Mouse (Mus musculus): ENCODE measurements around the gene D430041D05Rik. TPM values are rescaled to one million over a fixed set of nuclear protein-coding genes. Genes with fewer than 3 reads are reported as not detected.

Gene D430041D05Rik
- total RNA-seq, 2 experiments from 2014 or later: 94.4 to 99.5 TPM

GRCm38 (mm10) chr2:104412496-104412895 is 1.7 kb upstream of the D430041D05Rik start:
- DNase-seq (ENCODE audit: extremely low spot score in 1 of 2, low spot score in 2 of 2): no peak
- intact Hi-C loops (cut with DNase I): no loop called here

- DNase-seq (ENCODE audit: extremely low spot score in 1 of 2, low spot score in 2 of 2): no peak
- intact Hi-C loops (cut with DNase I): no loop called here
Observed at GRCm38 (mm10) chr2:104411806-104412205, 993 bp upstream of the D430041D05Rik start.

DNA sequence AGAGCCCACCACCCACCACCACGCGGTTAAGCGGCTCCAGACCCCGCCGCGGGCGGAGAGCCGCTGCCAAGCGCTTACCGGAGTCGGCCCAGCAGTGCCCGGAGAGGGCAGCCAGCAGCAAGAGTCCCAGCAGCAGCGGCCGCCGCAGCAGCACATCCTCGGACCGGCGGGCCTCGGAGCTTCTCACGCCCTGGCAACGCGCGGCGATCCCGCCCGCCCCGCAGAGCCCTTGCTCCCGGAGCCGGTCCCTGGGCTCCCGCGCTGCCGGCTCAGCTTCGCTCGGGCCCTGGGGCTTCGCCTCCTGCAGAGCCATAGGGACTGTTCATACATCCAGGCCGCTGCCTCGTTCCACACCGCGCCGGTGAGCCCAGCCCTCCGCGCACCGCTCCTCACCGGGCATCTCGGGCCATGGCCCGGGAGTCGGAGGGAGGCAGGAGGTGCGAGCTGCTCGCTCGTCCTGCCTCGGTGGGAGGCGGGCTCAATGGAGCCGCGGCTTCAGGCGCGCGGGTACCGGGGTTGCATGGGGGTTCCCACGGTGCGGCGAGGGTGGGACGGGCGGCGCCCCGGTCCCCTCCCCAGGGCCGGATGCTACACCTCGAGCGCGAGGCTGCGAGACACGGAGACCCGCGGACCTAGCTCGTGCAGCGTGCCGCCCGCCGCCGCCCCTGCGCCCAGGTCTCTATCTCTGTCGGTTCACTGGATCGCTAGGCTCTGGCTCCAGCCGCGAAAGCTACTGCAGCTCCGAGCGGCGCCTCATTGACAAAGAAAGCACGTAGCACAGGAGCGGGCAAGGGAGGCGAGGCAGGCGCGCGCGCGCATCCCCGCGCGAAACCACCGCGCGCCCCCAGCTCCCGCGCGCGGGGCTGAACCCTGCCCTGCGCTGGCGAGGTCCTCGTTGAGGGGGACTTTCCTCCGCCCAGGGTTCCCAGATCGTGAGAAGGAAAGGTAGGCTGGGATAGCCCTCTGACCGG is 677 bp downstream of the D430041D05Rik start:
- peak; percentile 51 to 66 for DNase-seq (ENCODE audit: extremely low spot score in 1 of 2, low spot score in 2 of 2)
- intact Hi-C loops (cut with DNase I): no loop called here

- intact Hi-C loops (cut with DNase I): no loop called here
- DNase-seq (ENCODE audit: extremely low spot score in 1 of 2, low spot score in 2 of 2): no peak
Observed at GRCm38 (mm10) chr2:104408351-104408750, 2.5 kb downstream of the D430041D05Rik start.

GRCm38 (mm10) chr2:104407913-104408312 is 2.9 kb downstream of the D430041D05Rik start:
- intact Hi-C loops (cut with DNase I): no loop called here

GRCm38 (mm10) chr2:104404036-104404435 is 6.8 kb downstream of the D430041D05Rik start:
- no peak for DNase-seq (ENCODE audit: extremely low spot score in 1 of 2, low spot score in 2 of 2)
- intact Hi-C loops (cut with DNase I): no loop called here

More at GRCm38 (mm10) chr2:104407913-104408312, 2.9 kb downstream of the D430041D05Rik start:
- no peak for DNase-seq (ENCODE audit: extremely low spot score in 1 of 2, low spot score in 2 of 2)

DNA sequence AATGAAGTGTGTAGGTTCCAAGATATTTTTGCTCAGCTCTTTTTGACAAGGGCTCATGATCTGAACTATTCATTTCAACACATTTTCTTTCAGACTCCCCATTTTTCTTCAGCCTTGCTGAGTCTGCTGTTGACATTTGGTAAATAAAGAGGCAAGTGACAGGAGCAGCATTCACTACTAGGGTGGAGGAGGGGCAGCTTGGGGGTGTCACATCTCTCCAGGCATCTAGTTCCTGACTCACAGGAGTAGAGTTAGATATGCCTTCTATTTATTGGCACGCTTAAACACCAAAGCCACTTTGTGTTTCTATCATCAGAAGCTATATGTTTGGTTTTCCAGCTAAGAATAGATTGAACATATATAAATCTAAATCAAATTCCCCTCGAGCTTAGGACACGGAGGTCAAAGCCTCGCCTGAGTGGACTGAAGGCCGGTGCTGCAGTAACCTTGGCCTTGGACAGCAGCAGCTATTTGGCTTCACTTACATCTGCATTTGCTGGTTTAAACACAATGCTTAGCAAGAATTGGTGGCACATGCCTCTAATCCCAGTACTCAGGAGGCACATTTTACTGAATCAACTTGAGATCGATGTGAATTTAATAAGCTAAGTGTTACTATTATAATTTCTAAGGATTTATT is 12.0 kb downstream of the D430041D05Rik start:
- DNase-seq (ENCODE audit: extremely low spot score in 1 of 2, low spot score in 2 of 2): no peak
- intact Hi-C loops (cut with DNase I): no loop called here

- intact Hi-C loops (cut with DNase I): no loop called here
- no peak for DNase-seq (ENCODE audit: extremely low spot score in 1 of 2, low spot score in 2 of 2)
Observed at GRCm38 (mm10) chr2:104395961-104396360, 14.9 kb downstream of the D430041D05Rik start.

DNA sequence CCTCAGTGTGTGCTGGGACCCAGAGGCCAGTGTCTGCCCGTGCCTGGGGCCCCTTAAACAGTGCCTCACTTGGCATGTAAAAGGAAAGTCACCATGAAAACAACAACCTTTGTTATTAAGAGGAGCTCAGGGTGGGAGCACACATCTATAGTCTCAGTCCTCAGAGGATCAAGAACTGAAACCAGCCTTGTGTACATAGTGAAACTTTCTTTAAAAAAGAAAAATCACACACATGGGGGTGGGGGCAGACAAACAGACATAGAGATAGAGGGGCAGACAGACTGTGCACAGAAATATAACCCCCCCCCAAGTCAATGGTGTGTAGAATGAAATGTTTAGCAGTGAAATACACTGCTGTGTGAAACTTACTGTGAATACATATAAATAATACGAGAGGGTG is 16.0 kb downstream of the D430041D05Rik start:
- intact Hi-C loops (cut with DNase I): no loop called here

DNA sequence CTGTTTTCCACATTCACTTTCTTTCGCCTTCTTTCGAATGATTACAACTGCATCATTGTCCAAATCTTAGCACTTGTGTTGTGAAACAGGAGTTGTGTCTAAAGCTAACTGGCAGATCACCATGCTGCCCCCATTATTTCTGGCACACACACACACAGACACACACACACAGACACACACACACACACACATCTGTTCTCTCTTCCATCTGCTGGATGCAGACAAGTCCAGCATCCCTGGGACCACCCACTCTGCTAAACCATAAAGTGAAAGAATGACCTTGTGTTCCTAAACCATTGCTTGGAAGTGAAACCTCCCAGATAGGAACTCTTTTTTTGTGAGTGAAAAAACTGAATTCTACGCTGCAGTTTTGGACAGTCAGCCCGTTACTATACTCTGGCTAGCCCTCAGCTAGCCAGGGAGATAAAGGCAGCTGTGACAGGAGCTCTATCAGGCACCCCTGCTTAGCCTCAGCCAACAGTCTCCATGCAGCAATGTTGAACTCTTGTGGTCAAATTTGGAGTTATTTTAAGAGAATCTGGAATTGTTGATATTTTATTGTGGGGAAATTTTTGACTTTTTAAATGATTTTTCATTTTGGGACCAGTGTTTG is 18.0 kb downstream of the D430041D05Rik start:
- intact Hi-C loops (cut with DNase I): no loop called here
- DNase-seq (ENCODE audit: extremely low spot score in 1 of 2, low spot score in 2 of 2): no peak

More for the DNA sequence above, 16.0 kb downstream of the D430041D05Rik start:
- DNase-seq (ENCODE audit: extremely low spot score in 1 of 2, low spot score in 2 of 2): no peak

DNA sequence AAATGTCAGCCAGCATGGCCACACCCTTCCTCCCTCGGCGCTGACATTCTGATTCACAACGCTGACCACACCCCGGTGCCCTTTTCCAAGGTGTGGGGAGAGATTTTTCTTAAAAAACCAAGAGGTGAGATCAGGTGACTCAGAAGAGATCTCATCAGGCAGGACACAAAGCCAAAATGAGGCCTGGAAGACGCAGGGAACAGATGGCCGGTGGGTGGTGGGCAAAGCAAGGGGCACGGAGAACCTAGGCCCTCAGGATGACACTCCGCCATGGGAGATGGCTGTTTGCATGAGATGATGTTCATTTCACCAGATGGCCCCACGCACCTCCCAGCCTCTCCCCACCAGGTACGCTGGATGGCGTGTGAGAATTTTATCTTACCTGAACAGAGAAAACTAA is 21.6 kb downstream of the D430041D05Rik start:
- intact Hi-C loops (cut with DNase I): no loop called here

DNA sequence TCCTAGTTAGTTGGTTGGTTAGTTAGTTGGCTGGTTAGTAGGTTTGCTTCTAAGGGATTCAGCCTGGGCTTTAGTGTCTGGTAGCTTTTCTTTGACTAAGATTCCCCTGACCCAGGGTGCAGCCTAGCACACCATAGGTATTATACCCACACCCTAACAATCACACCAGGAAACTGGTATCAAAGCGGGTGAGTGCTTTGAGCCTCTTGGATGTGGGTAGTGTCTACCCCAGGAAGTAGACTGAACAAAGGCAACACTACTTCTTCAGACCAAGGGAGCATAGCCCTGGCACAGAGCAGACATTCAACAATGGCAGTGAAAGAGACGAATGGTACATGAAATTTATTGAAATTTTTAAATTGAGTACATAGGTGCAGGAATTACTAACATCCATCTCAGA is 24.9 kb downstream of the D430041D05Rik start:
- intact Hi-C loops (cut with DNase I): no loop called here
- DNase-seq (ENCODE audit: extremely low spot score in 1 of 2, low spot score in 2 of 2): no peak

More for the DNA sequence above, 21.6 kb downstream of the D430041D05Rik start:
- DNase-seq (ENCODE audit: extremely low spot score in 1 of 2, low spot score in 2 of 2): no peak

DNA sequence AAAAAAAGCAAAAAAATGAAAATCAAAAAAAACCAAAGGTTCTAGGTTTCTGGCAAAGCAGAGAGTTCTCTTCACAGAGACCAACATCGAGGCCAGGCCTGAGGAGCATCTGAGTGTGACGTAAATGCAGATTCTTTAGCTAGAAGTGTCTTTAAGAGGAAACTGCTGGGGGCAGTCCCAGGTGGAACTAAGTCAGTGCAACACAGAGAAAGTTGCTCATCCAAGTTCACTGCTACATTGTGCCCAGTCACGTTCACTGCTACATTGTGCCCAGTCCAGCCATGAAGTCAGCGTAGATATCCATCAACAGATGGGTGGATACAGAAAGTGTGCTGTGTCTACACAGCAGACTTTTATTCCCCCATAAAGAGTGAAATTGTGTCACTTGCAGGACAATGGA is 27.2 kb downstream of the D430041D05Rik start:
- intact Hi-C loops (cut with DNase I): no loop called here

DNA sequence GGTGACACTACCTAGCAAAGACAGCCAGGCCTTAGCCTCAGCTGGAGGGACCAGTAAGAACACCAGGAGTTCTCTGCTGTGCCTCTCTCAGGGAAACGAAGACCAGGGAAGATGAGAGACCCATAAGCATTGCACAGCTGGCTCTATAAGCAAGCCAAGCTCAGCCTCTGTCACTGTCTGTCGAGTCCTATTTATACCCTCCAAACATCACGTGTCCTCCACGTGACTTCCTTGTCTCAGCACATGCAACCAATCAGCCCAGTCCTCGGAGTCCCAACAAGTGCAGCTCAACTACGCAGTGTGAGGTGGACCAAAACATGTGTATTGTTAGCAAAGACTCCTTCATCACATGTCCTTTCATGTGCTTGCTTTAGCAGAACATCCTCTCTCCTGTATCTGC is 28.0 kb downstream of the D430041D05Rik start:
- intact Hi-C loops (cut with DNase I): no loop called here
- no peak for DNase-seq (ENCODE audit: extremely low spot score in 1 of 2, low spot score in 2 of 2)

More for the DNA sequence above, 27.2 kb downstream of the D430041D05Rik start:
- no peak for DNase-seq (ENCODE audit: extremely low spot score in 1 of 2, low spot score in 2 of 2)

DNA sequence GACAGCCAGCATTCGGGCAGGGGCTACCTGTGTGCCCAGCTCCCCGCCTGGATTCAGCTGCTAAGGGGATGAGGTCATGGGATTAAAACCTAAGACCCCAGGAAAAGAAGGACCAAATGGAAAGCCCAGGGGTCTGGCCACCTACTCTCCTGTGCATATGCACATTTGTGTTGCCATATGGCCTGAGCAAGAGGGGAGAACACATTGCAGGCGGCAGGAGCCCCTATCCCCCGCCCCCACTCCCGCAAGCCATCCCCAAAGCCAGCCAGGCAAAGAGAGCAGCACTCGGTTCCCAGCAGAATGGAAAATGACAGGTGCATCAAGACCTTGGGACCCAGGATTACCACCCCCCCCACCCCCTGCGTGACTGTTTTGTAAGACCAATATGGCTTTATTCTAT is 31.5 kb downstream of the D430041D05Rik start:
- no peak for DNase-seq (ENCODE audit: extremely low spot score in 1 of 2, low spot score in 2 of 2)
- intact Hi-C loops (cut with DNase I): no loop called here

- intact Hi-C loops (cut with DNase I): no loop called here
- DNase-seq (ENCODE audit: extremely low spot score in 1 of 2, low spot score in 2 of 2): no peak
Observed at GRCm38 (mm10) chr2:104378791-104379190, 32.0 kb downstream of the D430041D05Rik start.

DNA sequence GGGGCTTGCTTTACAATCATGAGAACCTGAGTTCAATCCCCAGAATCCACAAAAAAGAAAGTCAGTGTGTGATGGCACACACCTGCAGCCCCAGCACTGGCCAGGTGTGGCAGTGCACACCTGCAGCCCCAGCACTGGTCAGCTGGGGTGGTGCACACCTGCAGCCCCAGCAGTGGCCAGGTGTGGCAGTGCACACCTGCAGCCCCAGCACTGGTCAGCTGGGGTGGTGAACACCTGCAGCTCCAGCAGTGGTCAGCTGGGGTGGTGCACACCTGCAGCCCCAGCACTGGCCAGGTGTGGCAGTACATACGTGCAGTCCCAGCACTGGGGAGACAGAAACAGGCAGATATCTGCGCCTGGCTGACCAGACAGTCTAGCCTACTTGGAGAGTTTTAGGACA is 32.8 kb downstream of the D430041D05Rik start:
- intact Hi-C loops (cut with DNase I): no loop called here
- DNase-seq (ENCODE audit: extremely low spot score in 1 of 2, low spot score in 2 of 2): no peak

DNA sequence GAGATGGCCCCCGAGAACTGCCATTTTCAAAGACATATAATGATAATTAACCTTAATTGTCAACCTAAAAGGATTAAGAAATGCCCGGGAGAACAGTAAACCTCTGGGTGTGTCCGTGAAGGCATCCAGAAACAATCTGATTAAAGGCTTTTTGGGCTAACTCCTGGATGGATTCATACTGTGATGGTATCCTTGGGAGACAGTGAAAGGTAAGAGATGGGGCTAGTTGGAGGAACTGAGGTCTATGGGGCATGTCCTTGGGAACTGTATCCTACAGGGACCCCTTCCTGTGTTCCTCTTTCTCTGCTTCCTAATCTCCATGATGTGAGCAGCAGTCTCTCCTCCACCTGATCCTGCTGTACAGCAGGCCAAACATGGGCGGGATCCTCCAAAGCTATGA is 38.7 kb downstream of the D430041D05Rik start:
- intact Hi-C loops (cut with DNase I): no loop called here
- no peak for DNase-seq (ENCODE audit: extremely low spot score in 1 of 2, low spot score in 2 of 2)

GRCm38 (mm10) chr2:104371606-104372130 is 39.1 kb downstream of the D430041D05Rik start:
- DNase-seq (ENCODE audit: extremely low spot score in 1 of 2, low spot score in 2 of 2): no peak
- intact Hi-C loops (cut with DNase I): no loop called here

Data from left cerebral cortex, postnatal 10 days (tissue).